9 mouse cellular contexts compared by ENCODE assay signal in genomic region chr11:54256624-54257376, GRCm38 (mm10). TPM values are rescaled to one million over a fixed set of nuclear protein-coding genes. Genes with fewer than 3 reads are reported as not detected.
DNase-seq lines count a peak whose midpoint lies in the region; ATAC-seq and TF ChIP-seq lines count a peak whose summit lies in the region.
"Had no signal": no experiment of that assay in that cellular context is flagged by ENCODE, and none has a peak within 500 bp of the region (broad histone marks: within the 10 kb centered on the region; RNA-seq: fewer than 3 reads in every experiment).

No protein-coding gene starts in this region.

- no peak for ATAC-seq in neural tube, embryonic 15.5 days (ENCODE audit: low FRiP score)
- ATAC-seq in limb, embryonic 14.5 days (ENCODE audit: low FRiP score, low read depth): peak; percentile 60; the same call in 1 of the 2 replicates

- no peak overlapping the region for H3K4me2 ChIP-seq in neural tube, embryonic 15.5 days
- H3K4me2 ChIP-seq in limb, embryonic 14.5 days (replicated peaks; ENCODE audit: low read depth, low read length, severe bottlenecking): no peak overlapping the region
- H3K4me2 ChIP-seq: embryonic facial prominence, embryonic 15.5 days had no signal

- no peaks in the 10 kb centered on the region for H3K4me1 ChIP-seq in neural tube, embryonic 15.5 days
- H3K4me1 ChIP-seq in limb, embryonic 14.5 days (ENCODE audit: control insufficient read depth, insufficient read depth, low read length): no peaks in the 10 kb centered on the region
- H3K4me1 ChIP-seq in testis, adult 2 months (ENCODE audit: control insufficient read depth, insufficient read depth, low read length): no peaks in the 10 kb centered on the region
- H3K4me1 ChIP-seq: embryonic facial prominence, embryonic 15.5 days had no signal

- H3K27me3 ChIP-seq in neural tube, embryonic 15.5 days (replicated peaks): no peaks in the 10 kb centered on the region
- H3K27me3 ChIP-seq in limb, embryonic 14.5 days (ENCODE audit: control insufficient read depth, insufficient read depth, low read length): no peaks in the 10 kb centered on the region
- no peaks in the 10 kb centered on the region for H3K27me3 ChIP-seq in testis, adult 2 months (ENCODE audit: control insufficient read depth, insufficient read depth, low read length)
- H3K27me3 ChIP-seq: embryonic facial prominence, embryonic 15.5 days had no signal

- no peak overlapping the region for H3K9ac ChIP-seq in neural tube, embryonic 15.5 days (replicated peaks)
- H3K9ac ChIP-seq in limb, embryonic 14.5 days (ENCODE audit: low read depth, low read length, severe bottlenecking): no peak overlapping the region
- H3K9ac ChIP-seq: embryonic facial prominence, embryonic 15.5 days had no signal

- TF ChIP-seq CTCF in testis, adult 2 months (IDR thresholded peaks at IDR 0.05; ENCODE audit: control insufficient read depth, insufficient read depth, insufficient replicate concordance, low read depth, low read length): peak; percentile 61; the same call in 1 of the 2 replicates

- no peak overlapping the region for H3K27ac ChIP-seq in neural tube, embryonic 15.5 days (replicated peaks)
- H3K27ac ChIP-seq in limb, embryonic 14.5 days (replicated peaks; ENCODE audit: low read depth, low read length): no peak overlapping the region
- no peak overlapping the region for H3K27ac ChIP-seq in testis, adult 2 months (ENCODE audit: control insufficient read depth, insufficient read depth, low read depth, low read length)
- H3K27ac ChIP-seq: embryonic facial prominence, embryonic 15.5 days had no signal

- DNase-seq in neural tube, embryonic 10.5 days (ENCODE audit: extremely low spot score, low spot score): peak; percentile 68
- peak; percentile 81 for DNase-seq in cerebellum, adult 8-10 months
- peak; percentile 56 for DNase-seq in gastrocnemius, postnatal 25 days
- DNase-seq in kidney, adult 8-10 months: peak; percentile 54 to 77
- DNase-seq in limb, embryonic 14.5 days (ENCODE audit: low spot score): peak; percentile 61
- peak; percentile 85 for DNase-seq in naive thymus-derived CD4-positive, alpha-beta T cell, adult 2 months (ENCODE audit: low read depth)

- H3K36me3 ChIP-seq in neural tube, embryonic 15.5 days: no peaks in the 10 kb centered on the region
- H3K36me3 ChIP-seq in limb, embryonic 14.5 days (ENCODE audit: control insufficient read depth, insufficient read depth, low read length): no peaks in the 10 kb centered on the region
- H3K36me3 ChIP-seq in testis, adult 2 months (ENCODE audit: control insufficient read depth, insufficient read depth, low read length): no peaks in the 10 kb centered on the region
- H3K36me3 ChIP-seq: embryonic facial prominence, embryonic 15.5 days had no signal

- H3K9me3 ChIP-seq in neural tube, embryonic 15.5 days (replicated peaks): no peaks in the 10 kb centered on the region
- H3K9me3 ChIP-seq in limb, embryonic 14.5 days (ENCODE audit: control insufficient read depth, low read length): no peaks in the 10 kb centered on the region
- H3K9me3 ChIP-seq: embryonic facial prominence, embryonic 15.5 days had no signal

- no peak for TF ChIP-seq POLR2A in limb, embryonic 14.5 days (IDR thresholded peaks at IDR 0.05; ENCODE audit: borderline replicate concordance, extremely low read depth, insufficient read depth, insufficient read length)
- TF ChIP-seq POLR2A in testis, adult 2 months (IDR thresholded peaks at IDR 0.05; ENCODE audit: control insufficient read depth, low read depth, low read length): no peak

- 56% methylated on average over 3 of the region's 3 CpGs for WGBS in neural tube, embryonic 15.5 days
- 58% methylated on average over 3 of the region's 3 CpGs for WGBS in limb, embryonic 14.5 days

- H3K4me3 ChIP-seq in neural tube, embryonic 15.5 days (replicated peaks): no peak overlapping the region
- H3K4me3 ChIP-seq in limb, embryonic 14.5 days (replicated peaks; ENCODE audit: low read length): no peak overlapping the region
- H3K4me3 ChIP-seq in testis, adult 2 months (ENCODE audit: control insufficient read depth, low read depth, low read length): no peak overlapping the region
- H3K4me3 ChIP-seq: embryonic facial prominence, embryonic 15.5 days had no signal

RNA-seq across cellular contexts. Expression of gene Csf2, which starts 7.3 kb away (rescaled TPM):
- polyA plus RNA-seq in neural tube, embryonic 15.5 days (2015; fragmentation: Nextera tagmentation; extraction: Ambion mirVana): not detected in 2 replicates
- total RNA-seq in gastrocnemius, postnatal 25 days (2021): not detected
- polyA plus RNA-seq in limb, embryonic 14.5 days (2012; rRNA removed): not detected in 2 replicates
- not detected in 2 replicates for polyA plus RNA-seq in limb, embryonic 14.5 days (2014; fragmentation: Nextera tagmentation; extraction: Ambion mirVana)
- not detected in 2 replicates for polyA plus RNA-seq in testis, adult 2 months (2012; rRNA removed)
- polyA plus RNA-seq: embryonic facial prominence, embryonic 15.5 days had no signal

RNA-seq across cellular contexts. Expression of gene Il3, which starts 10.3 kb away (rescaled TPM):
- not detected in 2 replicates for polyA plus RNA-seq in neural tube, embryonic 15.5 days (2015; fragmentation: Nextera tagmentation; extraction: Ambion mirVana)
- total RNA-seq in gastrocnemius, postnatal 25 days (2021): not detected
- polyA plus RNA-seq in limb, embryonic 14.5 days (2012; rRNA removed): not detected in 2 replicates
- polyA plus RNA-seq in limb, embryonic 14.5 days (2014; fragmentation: Nextera tagmentation; extraction: Ambion mirVana): not detected in 2 replicates
- polyA plus RNA-seq in testis, adult 2 months (2012; rRNA removed): not detected in 2 replicates
- polyA plus RNA-seq: embryonic facial prominence, embryonic 15.5 days had no signal

RNA-seq across cellular contexts. Expression of gene Acsl6, which starts 46.8 kb away (rescaled TPM):
- polyA plus RNA-seq in neural tube, embryonic 15.5 days (2015; fragmentation: Nextera tagmentation; extraction: Ambion mirVana): 40.1 and 47.3 TPM in 2 replicates
- total RNA-seq in gastrocnemius, postnatal 25 days (2021): 10 to 100 TPM; 20.1 to 23.5 TPM
- 0.91 and 1.2 TPM in 2 replicates for polyA plus RNA-seq in limb, embryonic 14.5 days (2012; rRNA removed)
- polyA plus RNA-seq in limb, embryonic 14.5 days (2014; fragmentation: Nextera tagmentation; extraction: Ambion mirVana): 0.47 and 0.72 TPM in 2 replicates
- 66.4 and 84.2 TPM in 2 replicates for polyA plus RNA-seq in testis, adult 2 months (2012; rRNA removed)

Comparison
In these comparisons a context has a peak if more than half of its experiments do, and no peak if none do; other contexts are left out.
1. RNA of gene Acsl6, which starts 46.8 kb away (polyA plus RNA-seq): 66.4 to 84.2 TPM in testis, adult 2 months and 40.1 to 47.3 TPM in neural tube, embryonic 15.5 days; 0.47 to 1.2 TPM in limb, embryonic 14.5 days; every median in the first group is over 10 times any median in the second.
2. Peak in every context shown above with its lines, with median percentiles within 50 percentile points of each other: DNase-seq.